Mouse (Mus musculus) A20 (cell line): ENCODE measurements at regions not wholly inside any gene's neighbourhood (a gene's known extent, or its start where the extent isn't known, plus 50 kb on each side); places are given as distances from the start of the nearest gene placed in this dataset.

Experiments used
- DNase-seq: peaks from one replicate; pipeline ENCODE4 v3.0.0-alpha.2; 2011; ENCODE audit warnings: low read depth, low spot score

- DNase-seq: no peak
These were observed 446.0 kb downstream of the Slc4a3 start for GRCm38 (mm10) chr1:75992039-75992438.

GRCm38 (mm10) chr1:75997222-75997621, 451.2 kb downstream of the Slc4a3 start:
- no peak for DNase-seq

GRCm38 (mm10) chr1:76001124-76001523, 455.1 kb downstream of the Slc4a3 start:
- no peak for DNase-seq

- DNase-seq: no peak
These were observed 463.5 kb downstream of the Slc4a3 start for GRCm38 (mm10) chr1:76009601-76010000.

- no peak for DNase-seq
These were observed 464.2 kb downstream of the Slc4a3 start for GRCm38 (mm10) chr1:76010212-76010800.

- no peak for DNase-seq
These were observed 472.5 kb downstream of the Slc4a3 start for GRCm38 (mm10) chr1:76018588-76018987.

GRCm38 (mm10) chr1:76019071-76019470, 473.0 kb downstream of the Slc4a3 start:
- no peak for DNase-seq

- DNase-seq: no peak
These were observed 478.6 kb downstream of the Slc4a3 start for GRCm38 (mm10) chr1:76024650-76025049.

- no peak for DNase-seq
These were observed 479.3 kb downstream of the Slc4a3 start for GRCm38 (mm10) chr1:76025389-76025788.

GRCm38 (mm10) chr1:76029059-76029458, 483.0 kb downstream of the Slc4a3 start:
- DNase-seq: no peak

GRCm38 (mm10) chr1:76031171-76031922, 485.3 kb downstream of the Slc4a3 start:
- no peak for DNase-seq

GRCm38 (mm10) chr1:76031923-76032285, 485.8 kb downstream of the Slc4a3 start:
- DNase-seq: no peak

- DNase-seq: no peak
These were observed 486.6 kb downstream of the Slc4a3 start for GRCm38 (mm10) chr1:76032626-76033025.

GRCm38 (mm10) chr1:76036316-76036715, 490.2 kb downstream of the Slc4a3 start:
- no peak for DNase-seq

GRCm38 (mm10) chr1:76039029-76039655, 493.1 kb downstream of the Slc4a3 start:
- DNase-seq: no peak

- DNase-seq: no peak
These were observed 493.6 kb downstream of the Slc4a3 start for GRCm38 (mm10) chr1:76039661-76040060.

GRCm38 (mm10) chr1:76050264-76050663, 504.2 kb downstream of the Slc4a3 start:
- no peak for DNase-seq

- DNase-seq: no peak
These were observed 507.5 kb downstream of the Slc4a3 start for GRCm38 (mm10) chr1:76053378-76054171.

- no peak for DNase-seq
These were observed 519.7 kb downstream of the Slc4a3 start for GRCm38 (mm10) chr1:76065783-76066182.

- DNase-seq: no peak
These were observed 524.8 kb downstream of the Slc4a3 start for GRCm38 (mm10) chr1:76070831-76071321.

- no peak for DNase-seq
These were observed 529.1 kb downstream of the Slc4a3 start for GRCm38 (mm10) chr1:76075213-76075612.
